Mouse (Mus musculus) left cerebral cortex, postnatal 4 days (tissue): ENCODE results near the gene Mcf2l. TPM values are rescaled to one million over a fixed set of nuclear protein-coding genes. Genes with fewer than 3 reads are reported as not detected.

Experiments used
- DNase-seq: peaks from one replicate; pipeline ENCODE4 v3.0.0-alpha.2; 2022
- intact Hi-C: fragments of 180-260 bp; cut with DNase I; formaldehyde crosslinking; loops from one replicate; pipeline ENCODE4 v1.15.1; 2025
- total RNA-seq, 2 experiments: library from RNA; stranded (reverse); gene quantifications; 2 replicates each; pipeline ENCODE4 v1.2.3; 2021

Gene Mcf2l
- total RNA-seq, 2 experiments from 2014 or later: 399 to 404 TPM

GRCm38 (mm10) chr8:12906597-12906996 lies 33.0 kb downstream of the Mcf2l start:
- intact Hi-C loops: no loop called here
- DNase-seq: no peak

DNA sequence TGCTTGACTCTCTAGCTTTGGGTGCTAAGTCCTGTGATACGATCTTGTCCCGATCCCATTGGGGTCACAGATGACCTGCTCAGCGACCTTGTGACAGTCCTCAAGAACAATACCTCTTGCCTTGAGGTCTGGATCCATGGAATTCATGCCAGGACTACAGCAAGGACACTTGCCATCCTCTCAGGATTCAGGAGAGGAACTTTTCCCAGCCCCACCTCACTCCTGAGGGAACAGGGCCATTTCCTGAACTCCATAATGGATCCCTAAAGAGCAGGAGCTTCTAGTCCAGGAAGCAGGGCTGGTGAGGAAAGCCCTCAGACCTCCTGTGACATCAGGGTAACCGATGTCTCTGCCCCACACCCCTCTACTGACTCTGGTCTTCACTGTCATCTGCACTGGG lies 34.1 kb downstream of the Mcf2l start:
- no peak for DNase-seq
- intact Hi-C loops: no loop called here

DNA sequence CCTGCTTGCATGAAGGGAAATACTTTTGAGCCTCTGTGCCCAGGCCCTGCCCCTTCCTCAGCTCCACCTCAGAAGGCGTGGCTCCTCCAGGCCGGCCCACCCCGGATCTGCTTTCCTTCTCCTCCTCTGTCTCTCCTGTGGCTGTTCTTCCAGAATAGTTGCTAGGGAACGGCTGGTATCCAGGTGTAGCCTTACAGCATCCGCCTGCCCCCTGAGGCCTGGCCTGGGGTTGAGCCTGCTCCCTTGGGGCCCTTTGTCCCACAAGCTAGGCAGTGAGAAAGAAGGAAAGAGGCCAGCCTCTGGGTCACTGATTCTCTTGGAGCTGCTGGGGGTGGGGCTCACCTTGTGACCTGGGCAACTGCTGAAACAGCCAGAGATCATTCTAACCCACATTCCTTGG lies 38.4 kb downstream of the Mcf2l start:
- intact Hi-C loops: no loop called here

DNA sequence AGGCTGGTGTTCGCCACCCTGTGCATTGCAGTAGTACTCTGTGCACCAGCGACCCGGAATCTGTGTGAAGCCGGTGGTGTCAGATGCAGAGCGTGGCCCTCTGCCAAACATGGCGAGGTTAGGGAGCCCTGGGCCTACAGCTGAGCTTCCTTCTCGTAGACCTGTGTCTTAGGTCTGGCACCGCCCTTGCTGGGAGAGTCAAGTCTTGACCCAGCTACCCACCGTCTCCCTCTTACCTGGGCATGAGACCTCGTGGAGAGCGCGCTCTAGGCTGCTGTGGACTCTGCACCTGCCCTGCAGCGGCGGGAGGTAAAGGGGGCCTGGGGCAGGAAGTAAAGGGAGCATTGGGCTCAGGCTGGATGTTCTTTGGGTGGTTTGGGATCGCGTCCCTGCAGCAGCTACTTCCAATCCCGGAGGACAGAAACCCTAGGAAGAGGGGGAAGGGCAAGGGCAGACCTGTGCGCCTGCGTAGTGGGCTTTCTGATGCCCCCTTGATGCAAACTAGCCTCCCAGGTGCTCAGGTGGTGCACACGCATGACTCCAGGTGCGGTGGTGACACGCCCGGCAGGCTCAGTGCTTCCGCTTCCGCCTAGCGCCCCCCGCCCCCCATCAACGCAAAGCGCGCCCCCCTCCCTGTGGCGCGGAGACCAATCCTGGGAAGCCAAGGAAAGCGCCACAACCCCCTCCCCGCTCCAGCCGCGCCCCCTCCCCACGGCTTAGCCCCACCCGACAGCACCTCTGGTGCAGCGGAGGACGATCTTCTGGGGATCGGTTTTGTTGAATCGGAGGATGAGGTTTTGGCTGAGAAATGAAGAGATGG lies 41.8 kb downstream of the Mcf2l start:
- intact Hi-C loops: no loop called here
- DNase-seq: peak; percentile 77

More for the DNA sequence above, 38.4 kb downstream of the Mcf2l start:
- no peak for DNase-seq

DNA sequence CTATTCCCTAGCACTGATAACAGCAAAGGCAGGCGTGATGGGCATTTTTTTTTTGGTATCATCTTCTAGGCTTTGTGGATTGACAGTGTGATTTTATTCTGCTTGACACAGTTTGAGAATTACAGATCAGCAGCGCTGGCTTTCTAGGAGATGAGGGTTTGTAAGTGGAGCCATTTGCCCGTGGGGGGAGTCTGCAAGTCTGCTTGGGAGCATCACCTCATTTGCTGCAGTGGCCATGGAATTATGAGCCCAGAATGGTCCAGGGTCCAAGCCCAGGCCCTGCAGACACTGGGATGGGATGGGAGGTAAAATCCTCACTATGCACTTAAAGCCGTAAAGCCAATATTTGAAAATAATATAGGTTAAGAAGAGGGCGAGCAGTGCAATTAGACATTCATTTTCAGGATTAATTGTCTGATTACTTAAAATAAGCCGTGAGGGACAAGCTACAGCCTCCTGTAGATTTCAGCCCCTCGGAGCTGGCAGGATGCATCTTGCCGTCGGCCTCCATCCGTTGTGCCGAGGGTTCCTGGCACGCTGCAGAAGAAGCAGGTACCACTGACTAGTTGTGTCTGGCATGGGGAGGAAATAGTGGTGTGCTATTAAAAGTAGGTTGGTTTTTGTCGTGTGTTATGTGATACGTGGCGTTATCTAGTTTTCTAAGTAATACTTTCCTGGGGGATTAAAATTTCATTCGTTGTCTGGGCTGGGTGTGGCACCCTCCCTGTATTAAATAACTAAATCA lies 42.7 kb downstream of the Mcf2l start:
- DNase-seq: no peak
- intact Hi-C loops: no loop called here

DNA sequence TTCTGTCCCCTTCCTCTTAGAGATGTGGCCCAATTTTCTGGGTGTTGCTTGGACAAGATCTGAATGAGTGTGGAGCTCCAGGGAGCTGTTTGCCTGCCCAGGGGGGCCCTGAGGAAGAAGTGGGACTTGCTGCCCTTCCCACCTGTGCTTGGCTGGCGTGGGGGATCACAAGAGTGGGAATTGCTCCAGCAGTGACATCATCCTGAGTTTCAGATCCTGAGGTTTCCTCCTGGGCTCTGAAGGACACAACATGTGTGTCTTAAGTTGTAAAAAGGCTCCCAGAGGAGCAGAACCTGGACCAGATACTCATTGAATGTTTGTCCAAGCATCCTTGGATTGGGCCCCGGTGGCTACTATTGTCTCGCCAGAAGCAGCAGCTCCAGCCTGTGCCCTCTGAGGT lies 43.4 kb downstream of the Mcf2l start:
- DNase-seq: no peak
- intact Hi-C loops: no loop called here

DNA sequence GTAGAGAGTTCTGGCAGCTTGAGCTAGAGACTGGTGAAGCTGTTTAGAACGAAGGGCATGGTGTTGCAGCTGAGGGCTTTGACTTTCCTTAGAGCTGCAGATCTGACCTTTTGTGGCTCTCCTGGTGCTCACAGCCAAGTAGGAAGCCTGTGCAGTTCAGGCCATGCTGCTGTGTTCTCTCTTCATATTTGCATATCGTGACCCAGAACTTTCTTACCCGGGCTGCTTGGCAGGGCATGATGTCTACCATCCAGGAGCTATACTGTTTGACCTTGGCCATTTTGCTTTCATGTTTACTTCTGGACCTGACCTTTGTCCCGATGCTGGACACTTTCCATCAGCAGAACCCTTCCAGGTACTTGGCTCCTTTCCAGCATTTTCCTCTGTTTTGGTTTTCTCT lies 44.2 kb downstream of the Mcf2l start:
- intact Hi-C loops: no loop called here
- DNase-seq: no peak

- DNase-seq: no peak
- intact Hi-C loops: no loop called here
These were observed 47.0 kb downstream of the Mcf2l start for GRCm38 (mm10) chr8:12920599-12920998.

- intact Hi-C loops: no loop called here
- no peak for DNase-seq
These were observed 51.4 kb downstream of the Mcf2l start for GRCm38 (mm10) chr8:12925051-12925450.

DNA sequence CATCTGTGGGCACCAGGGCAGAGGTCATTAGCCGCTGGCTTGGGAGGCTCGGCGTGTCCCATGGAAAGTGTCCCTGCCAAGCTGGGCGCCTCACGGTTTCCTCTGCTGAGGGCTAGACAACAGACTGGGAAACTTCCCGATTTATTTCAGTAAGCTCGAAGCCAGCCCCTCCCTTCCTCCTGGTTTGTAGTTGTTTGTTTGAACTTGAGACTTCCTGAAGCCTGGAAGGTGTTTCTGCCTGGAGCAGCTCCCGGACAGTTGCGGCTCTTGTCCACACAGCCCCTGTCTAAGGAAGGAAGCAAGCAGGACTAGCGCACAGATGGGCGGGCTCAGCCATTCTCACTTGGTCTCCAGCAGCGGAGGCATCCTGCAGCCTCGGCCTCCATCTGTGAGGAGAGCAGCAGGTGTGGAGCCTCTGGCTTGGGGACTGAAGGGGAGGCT lies 52.4 kb downstream of the Mcf2l start:
- intact Hi-C loops: no loop called here
- no peak for DNase-seq

GRCm38 (mm10) chr8:12927204-12927983 lies 53.8 kb downstream of the Mcf2l start:
- intact Hi-C loops: no loop called here
- DNase-seq: peak; percentile 79

GRCm38 (mm10) chr8:12928033-12928432 lies 54.4 kb downstream of the Mcf2l start:
- DNase-seq: no peak
- intact Hi-C loops: no loop called here

- DNase-seq: no peak
- intact Hi-C loops: no loop called here
These were observed 55.3 kb downstream of the Mcf2l start for GRCm38 (mm10) chr8:12928931-12929330.

- no peak for DNase-seq
- intact Hi-C loops: no loop called here
These were observed 56.7 kb downstream of the Mcf2l start for GRCm38 (mm10) chr8:12930290-12930689.

DNA sequence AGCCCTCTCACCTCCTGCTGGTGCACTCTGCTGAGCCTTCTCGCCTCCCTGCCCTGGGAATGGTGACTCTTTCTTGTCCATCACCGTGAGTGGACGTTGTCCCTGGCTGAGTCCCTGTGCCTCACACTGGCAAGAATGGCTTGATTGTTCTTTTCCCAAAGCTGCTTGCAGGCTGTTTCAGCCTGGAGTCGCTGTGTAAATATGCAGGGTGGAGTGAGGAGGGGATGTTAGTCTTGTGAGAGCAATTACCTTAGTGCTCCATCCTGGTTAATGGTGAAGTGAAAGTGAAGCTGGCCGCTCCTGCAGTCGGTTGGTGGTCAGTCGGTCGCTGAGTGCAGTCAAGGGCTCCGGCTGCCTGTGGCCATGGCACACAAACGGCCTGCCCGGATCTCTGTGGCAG lies 57.8 kb downstream of the Mcf2l start:
- DNase-seq: no peak
- intact Hi-C loops: no loop called here

GRCm38 (mm10) chr8:12932520-12932919 lies 58.9 kb downstream of the Mcf2l start:
- DNase-seq: no peak
- intact Hi-C loops: no loop called here

GRCm38 (mm10) chr8:12933765-12934164 lies 60.2 kb downstream of the Mcf2l start:
- DNase-seq: no peak
- intact Hi-C loops: no loop called here

DNA sequence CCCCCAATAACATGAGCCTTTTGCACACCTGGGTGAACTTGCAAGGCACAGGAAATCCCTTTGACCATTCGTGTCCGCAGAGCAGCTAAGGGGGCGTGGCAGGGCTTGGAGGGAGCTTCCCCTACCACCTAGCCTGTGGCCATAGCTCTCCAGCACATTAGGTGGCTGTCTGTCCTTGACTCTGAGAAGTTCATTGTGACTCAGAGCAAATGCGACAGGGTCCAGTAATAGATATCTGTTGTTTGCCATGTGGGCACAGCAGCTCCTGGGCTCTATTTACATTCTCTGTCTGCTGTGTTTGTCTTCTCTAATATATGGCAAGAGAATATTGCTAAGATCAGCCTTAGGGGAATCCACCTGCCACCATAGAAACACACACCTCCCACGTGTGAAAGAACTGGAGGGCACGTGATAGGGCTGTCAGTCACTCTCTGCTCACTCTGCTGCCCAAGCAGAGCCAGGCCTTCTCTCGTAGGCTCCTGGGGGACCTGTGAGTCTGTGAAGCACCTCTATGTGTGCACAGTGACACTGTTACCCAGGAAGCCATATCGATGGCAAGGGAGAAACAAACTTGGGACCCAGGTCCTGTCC lies 60.9 kb downstream of the Mcf2l start:
- no peak for DNase-seq
- intact Hi-C loops: no loop called here

GRCm38 (mm10) chr8:12940549-12940948 lies 66.9 kb downstream of the Mcf2l start:
- no peak for DNase-seq
- intact Hi-C loops: no loop called here

DNA sequence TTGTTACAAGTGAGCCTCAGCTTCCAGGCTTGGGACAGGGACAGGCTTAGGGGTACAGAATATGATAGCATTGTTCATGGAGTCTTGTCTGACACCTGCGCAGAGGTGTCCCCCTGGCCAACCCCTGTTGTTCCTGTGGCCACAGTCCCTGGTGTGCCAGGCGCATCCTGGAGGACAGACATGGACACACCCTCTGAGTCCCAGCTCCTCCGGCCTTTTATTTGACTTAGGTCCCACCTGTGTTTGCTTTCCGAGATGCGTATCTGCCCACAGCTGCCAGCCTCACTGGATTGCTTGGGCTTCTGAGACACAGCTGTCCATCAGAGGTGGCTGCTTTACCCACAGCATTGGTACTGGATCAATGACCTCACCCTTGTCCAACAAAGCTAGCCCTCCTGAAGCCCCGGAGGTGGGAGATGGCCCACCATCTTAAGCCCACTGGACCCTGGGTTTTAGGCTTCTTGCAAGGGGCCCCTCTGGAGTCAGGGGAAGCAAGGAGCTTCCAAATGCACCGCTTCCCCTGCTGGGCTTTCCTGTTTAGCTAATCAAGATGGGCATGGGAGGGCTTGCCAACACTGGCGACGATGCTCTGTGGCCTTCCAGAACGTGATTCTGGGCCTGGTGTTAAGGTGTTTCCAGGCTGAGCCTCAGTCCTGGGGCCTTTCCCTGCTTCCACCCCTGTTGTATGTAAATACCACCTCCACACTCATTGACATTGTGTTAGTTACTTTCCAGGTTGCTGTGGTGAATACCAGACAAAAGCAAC lies 67.7 kb downstream of the Mcf2l start:
- no peak for DNase-seq
- intact Hi-C loops: no loop called here
